Mouse (Mus musculus) myocyte (in vitro differentiated cells): ENCODE measurements at regions not wholly inside any gene's neighbourhood (a gene's known extent, or its start where the extent isn't known, plus 50 kb on each side); places are given as distances from the start of the nearest gene placed in this dataset.

Experiments used
- H3K27me3 ChIP-seq: one replicate; pipeline ENCODE4 v1.6.1; 2011; ENCODE audit not compliant: control insufficient read depth, insufficient read depth, insufficient read length
- H3K36me3 ChIP-seq: one replicate; pipeline ENCODE4 v1.6.1; 2011; ENCODE audit not compliant: control insufficient read depth, insufficient read depth
- H3K4me2 ChIP-seq: one replicate; pipeline ENCODE4 v1.6.1; 2011; ENCODE audit warnings: low read depth, control low read depth
- H3K4me3 ChIP-seq: one replicate; pipeline ENCODE4 v1.5.1; 2011; ENCODE audit warnings: mild to moderate bottlenecking, control low read depth, moderate library complexity
- H3K79me2 ChIP-seq: one replicate; pipeline ENCODE4 v1.6.1; 2011; ENCODE audit not compliant: control insufficient read depth, insufficient read depth
- H3ac ChIP-seq: one replicate; pipeline ENCODE4 v1.6.1; 2011; ENCODE audit not compliant: control insufficient read depth, insufficient read length
- CEBPB ChIP-seq: IDR thresholded peaks from 2 replicates; pipeline ENCODE4 v1.6.1; 2011; ENCODE audit warnings: mild to moderate bottlenecking, moderate library complexity; ENCODE audit not compliant: poor library complexity, insufficient read depth, severe bottlenecking
- E2F4 ChIP-seq: IDR thresholded peaks from one replicate; pipeline ENCODE4 v1.6.1; 2011; ENCODE audit warnings: mild to moderate bottlenecking, control low read depth, moderate library complexity; ENCODE audit not compliant: insufficient read depth
- MAX ChIP-seq: IDR thresholded peaks from one replicate; pipeline ENCODE4 v1.6.1; 2011; ENCODE audit warnings: low read depth, mild to moderate bottlenecking, control low read depth
- MYOD1 ChIP-seq, 3 experiments: IDR thresholded peaks; one replicate each; pipeline ENCODE4 v1.6.1; 2011; ENCODE audit warnings: control low read depth in 2 of 3, low read depth in 2 of 3, mild to moderate bottlenecking in 2 of 3, moderate library complexity in 1 of 3; ENCODE audit not compliant: insufficient read length in 2 of 3, control insufficient read depth in 1 of 3
- MYOG ChIP-seq, 3 experiments: IDR thresholded peaks; one replicate each; pipeline ENCODE4 v1.6.1; 2011; ENCODE audit warnings: control low read depth in 2 of 3, low read depth in 2 of 3, mild to moderate bottlenecking in 2 of 3; ENCODE audit not compliant: insufficient read length in 2 of 3, control insufficient read depth in 1 of 3, insufficient read depth in 1 of 3
- POLR2A ChIP-seq: IDR thresholded peaks from one replicate; pipeline ENCODE4 v1.6.1; 2011; ENCODE audit warnings: low read depth, mild to moderate bottlenecking, control low read depth, moderate library complexity; ENCODE audit not compliant: insufficient read length
- POLR2AphosphoS2 ChIP-seq: IDR thresholded peaks from one replicate; pipeline ENCODE4 v1.6.1; 2011; ENCODE audit warnings: low read depth, control low read depth; ENCODE audit not compliant: insufficient read length
- REST ChIP-seq: IDR thresholded peaks from one replicate; pipeline ENCODE4 v1.6.1; 2011; ENCODE audit warnings: mild to moderate bottlenecking, control low read depth, moderate library complexity; ENCODE audit not compliant: insufficient read depth, insufficient read length
- SRF ChIP-seq: IDR thresholded peaks from one replicate; pipeline ENCODE4 v1.6.1; 2011; ENCODE audit warnings: low read depth; ENCODE audit not compliant: control insufficient read depth, insufficient read length
- TCF12 ChIP-seq: IDR thresholded peaks from one replicate; pipeline ENCODE4 v1.6.1; 2011; ENCODE audit warnings: mild to moderate bottlenecking, control low read depth; ENCODE audit not compliant: poor library complexity, insufficient read depth, severe bottlenecking
- TCF3 ChIP-seq: IDR thresholded peaks from one replicate; pipeline ENCODE4 v1.6.1; 2011; ENCODE audit warnings: low read depth, control low read depth; ENCODE audit not compliant: insufficient read length
- USF1 ChIP-seq: IDR thresholded peaks from one replicate; pipeline ENCODE4 v1.6.1; 2011; ENCODE audit warnings: low read depth, mild to moderate bottlenecking, control low read depth, moderate library complexity

GRCm38 (mm10) chr14:104280353-104280752 lies 187.4 kb downstream of the Pou4f1 start:
- no peak overlapping the region for H3K4me2 ChIP-seq
- no peaks in the 10 kb centered on the region for H3K27me3 ChIP-seq
- H3ac ChIP-seq = no peak overlapping the region
- TF ChIP-seq REST (no peak), E2F4 (no peak)
- no peaks in the 10 kb centered on the region for H3K36me3 ChIP-seq
- no peak overlapping the region for H3K4me3 ChIP-seq
- H3K79me2 ChIP-seq = no peaks in the 10 kb centered on the region

DNA sequence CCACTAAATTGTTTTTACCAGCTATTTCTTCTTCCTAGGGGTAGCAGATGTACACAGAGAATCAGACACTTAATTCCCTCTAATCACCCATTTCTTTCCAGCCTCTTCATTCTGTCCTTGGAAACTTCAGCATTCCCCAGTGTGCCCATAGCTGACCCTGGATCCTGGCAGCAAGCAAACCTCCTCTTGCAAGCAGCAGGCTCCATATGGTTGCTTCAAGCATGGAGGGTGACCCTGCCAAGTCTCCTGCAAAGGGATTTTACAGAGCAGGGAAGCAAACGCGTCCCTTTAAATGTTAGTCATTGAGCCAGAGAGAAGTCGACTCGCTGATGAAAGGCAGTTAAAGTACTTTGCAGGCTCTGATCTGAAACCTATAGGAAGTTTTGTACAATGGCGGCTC lies 187.9 kb downstream of the Pou4f1 start:
- TF ChIP-seq POLR2AphosphoS2 (no peak), POLR2A (no peak), MYOD1 (IDR thresholded peaks at IDR 0.05; ENCODE audit: control insufficient read depth in 1 of 3, insufficient read length in 2 of 3, low read depth in 2 of 3) (no peak), USF1 (no peak), REST (no peak), TCF3 (no peak), E2F4 (no peak), TCF12 (no peak), CEBPB (no peak), MYOG (IDR thresholded peaks at IDR 0.05; ENCODE audit: control insufficient read depth in 1 of 3, insufficient read depth in 1 of 3, insufficient read length in 2 of 3, low read depth in 2 of 3) (no peak), SRF (no peak), MAX (no peak)
- Histone ChIP-seq H3K4me3 (no peak overlapping the region), H3K79me2 (no peaks in the 10 kb centered on the region), H3K27me3 (no peaks in the 10 kb centered on the region), H3ac (no peak overlapping the region), H3K36me3 (no peaks in the 10 kb centered on the region), H3K4me2 (no peak overlapping the region)

DNA sequence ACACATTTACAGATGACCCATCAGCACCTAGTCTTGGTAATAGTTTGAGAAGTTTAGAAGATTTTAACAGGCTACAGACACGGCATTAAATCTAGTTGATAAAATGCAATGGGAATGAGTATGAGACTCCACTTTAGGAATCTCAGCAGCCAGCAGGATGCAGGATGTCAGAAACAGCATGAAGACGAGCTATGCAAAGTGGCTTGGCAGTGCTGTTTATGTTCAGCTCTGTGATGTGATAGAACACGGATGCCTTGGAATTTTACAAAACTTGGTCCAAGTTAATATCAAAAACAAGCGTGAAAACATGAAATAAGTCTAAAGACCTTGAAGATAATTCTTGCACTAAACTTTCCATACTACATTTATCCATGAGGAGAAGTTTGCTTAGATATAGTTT lies 193.0 kb downstream of the Pou4f1 start:
- no peak overlapping the region for H3ac ChIP-seq

DNA sequence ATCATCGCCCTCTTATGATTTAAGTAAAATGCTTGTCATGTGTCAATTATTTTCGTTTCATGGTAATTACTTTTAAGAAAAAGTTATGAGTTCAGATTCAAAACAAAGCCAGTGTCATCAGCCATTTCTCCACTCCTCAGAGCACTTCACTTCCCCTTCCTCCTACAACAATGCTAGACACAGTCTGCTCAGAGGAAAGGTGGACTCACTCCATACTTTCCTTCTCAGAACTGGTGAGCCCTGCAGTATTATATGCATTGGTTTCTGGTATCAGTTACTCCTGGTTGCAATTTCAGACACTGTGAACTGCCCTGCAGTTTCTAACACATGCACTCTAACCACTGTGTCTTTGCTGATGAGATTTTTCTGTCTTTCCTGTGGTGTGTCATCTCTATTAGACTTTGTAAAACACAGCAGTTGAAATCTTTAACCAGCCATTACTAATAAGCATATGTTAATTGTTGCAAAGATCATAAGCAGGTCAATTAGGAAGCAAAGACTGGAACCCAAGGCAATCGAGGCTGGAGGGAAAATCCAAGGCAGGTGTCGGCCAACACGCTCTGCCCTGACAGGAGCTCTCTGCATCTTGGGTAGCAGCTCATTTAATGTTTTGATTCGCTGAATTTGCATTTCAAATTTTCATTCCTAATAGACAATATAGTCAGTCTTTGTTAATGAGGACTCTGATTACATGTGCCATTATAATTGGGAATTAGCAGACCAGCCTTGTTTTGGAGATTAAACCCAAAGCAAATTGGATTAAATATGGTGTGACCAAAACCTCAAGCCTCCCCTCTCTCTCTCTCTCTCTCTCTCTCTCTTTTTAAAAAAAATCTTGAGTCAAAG lies 202.7 kb downstream of the Pou4f1 start:
- Histone ChIP-seq H3K27me3 (no peaks in the 10 kb centered on the region), H3K4me2 (no peak overlapping the region), H3K4me3 (no peak overlapping the region), H3K36me3 (no peaks in the 10 kb centered on the region), H3ac (no peak overlapping the region), H3K79me2 (no peaks in the 10 kb centered on the region)
- TF ChIP-seq TCF12 (no peak), MYOD1 (IDR thresholded peaks at IDR 0.05; ENCODE audit: control insufficient read depth in 1 of 3, insufficient read length in 2 of 3, low read depth in 2 of 3) (no peak), E2F4 (no peak), CEBPB (no peak), MYOG (IDR thresholded peaks at IDR 0.05; ENCODE audit: control insufficient read depth in 1 of 3, insufficient read depth in 1 of 3, insufficient read length in 2 of 3, low read depth in 2 of 3) (no peak), REST (no peak), USF1 (no peak), TCF3 (no peak), MAX (no peak)

More for the DNA sequence above, 193.0 kb downstream of the Pou4f1 start:
- Histone ChIP-seq H3K27me3 (no peaks in the 10 kb centered on the region), H3K79me2 (no peaks in the 10 kb centered on the region), H3K4me2 (no peak overlapping the region), H3K4me3 (no peak overlapping the region), H3K36me3 (no peaks in the 10 kb centered on the region)
- no peak for TF ChIP-seq TCF3
- no peak for TF ChIP-seq USF1
- TF ChIP-seq REST = no peak
- TF ChIP-seq TCF12 = no peak
- no peak for TF ChIP-seq MYOG (IDR thresholded peaks at IDR 0.05; ENCODE audit: control insufficient read depth in 1 of 3, insufficient read depth in 1 of 3, insufficient read length in 2 of 3, low read depth in 2 of 3)
- TF ChIP-seq MAX = no peak
- TF ChIP-seq MYOD1 (IDR thresholded peaks at IDR 0.05; ENCODE audit: control insufficient read depth in 1 of 3, insufficient read length in 2 of 3, low read depth in 2 of 3) = no peak
- TF ChIP-seq POLR2AphosphoS2 = no peak
- no peak for TF ChIP-seq SRF
- no peak for TF ChIP-seq POLR2A
- no peak for TF ChIP-seq CEBPB
- no peak for TF ChIP-seq E2F4

GRCm38 (mm10) chr14:104216965-104217364 lies 250.8 kb downstream of the Pou4f1 start:
- Histone ChIP-seq H3ac (no peak overlapping the region), H3K36me3 (no peaks in the 10 kb centered on the region), H3K79me2 (no peaks in the 10 kb centered on the region), H3K4me3 (no peak overlapping the region), H3K27me3 (no peaks in the 10 kb centered on the region), H3K4me2 (no peak overlapping the region)
- TF ChIP-seq POLR2AphosphoS2 (no peak), CEBPB (no peak), SRF (no peak), MAX (no peak), USF1 (no peak), TCF3 (no peak), E2F4 (no peak), TCF12 (no peak), MYOD1 (IDR thresholded peaks at IDR 0.05; ENCODE audit: control insufficient read depth in 1 of 3, insufficient read length in 2 of 3, low read depth in 2 of 3) (no peak), REST (no peak), MYOG (IDR thresholded peaks at IDR 0.05; ENCODE audit: control insufficient read depth in 1 of 3, insufficient read depth in 1 of 3, insufficient read length in 2 of 3, low read depth in 2 of 3) (no peak), POLR2A (no peak)
